Comparison of ENCODE assay signal across 8 mouse cellular contexts in genomic region chr4:129460827-129461182, GRCm38 (mm10). TPM values are rescaled to one million over a fixed set of nuclear protein-coding genes. Genes with fewer than 3 reads are reported as not detected.
DNase-seq lines count a peak whose midpoint lies in the region; ATAC-seq and TF ChIP-seq lines count a peak whose summit lies in the region.

No protein-coding gene starts in this region.

- DNase-seq in kidney, adult 9 months = peak; percentile 31
- no peak for DNase-seq in kidney, adult 18-20 months
- no peak for DNase-seq in hindbrain, embryonic 11.5 days (ENCODE audit: low spot score)
- no peak for DNase-seq in midbrain, embryonic 11.5 days (ENCODE audit: low spot score, missing footprints)
- DNase-seq in layer of hippocampus, postnatal 36 days = no peak
- DNase-seq in right cerebral cortex, postnatal 36 days (ENCODE audit: low spot score in 2 of 2) = no peak
- DNase-seq in retina, postnatal 1 day = no peak

- peak overlapping the region; percentile 44 for H3K27ac ChIP-seq in bone marrow macrophage, adult 2 months (ENCODE audit: insufficient read depth, low read depth, low read length)
- peak overlapping the region; percentile 83 for H3K27ac ChIP-seq in hindbrain, embryonic 11.5 days (ENCODE audit: low read depth, low read length)
- peak overlapping the region; percentile 80 for H3K27ac ChIP-seq in midbrain, embryonic 11.5 days (ENCODE audit: low read depth, low read length)

- no peaks in the 10 kb centered on the region for H3K9me3 ChIP-seq in hindbrain, embryonic 11.5 days (ENCODE audit: control insufficient read depth, low read length)
- H3K9me3 ChIP-seq in midbrain, embryonic 11.5 days (ENCODE audit: control insufficient read depth, low read length) = no peaks in the 10 kb centered on the region

- H3K27me3 ChIP-seq in hindbrain, embryonic 11.5 days (ENCODE audit: control insufficient read depth, insufficient read depth, low read length) = no peaks in the 10 kb centered on the region
- no peaks in the 10 kb centered on the region for H3K27me3 ChIP-seq in midbrain, embryonic 11.5 days (ENCODE audit: control insufficient read depth, insufficient read depth, low read length)

- peak; percentile 39; the same call in 1 of the 2 replicates for ATAC-seq in hindbrain, embryonic 11.5 days (ENCODE audit: low FRiP score)
- peak; percentile 23 for ATAC-seq in midbrain, embryonic 11.5 days (ENCODE audit: low FRiP score)

- H3K4me1 ChIP-seq in bone marrow macrophage, adult 2 months (ENCODE audit: control insufficient read depth, insufficient read depth, low read length) = peaks cover 8% of the 10 kb centered on the region
- peaks cover 5% of the 10 kb centered on the region for H3K4me1 ChIP-seq in hindbrain, embryonic 11.5 days (replicated peaks; ENCODE audit: control insufficient read depth, insufficient read depth, low read length)
- peaks cover 13% of the 10 kb centered on the region for H3K4me1 ChIP-seq in midbrain, embryonic 11.5 days (ENCODE audit: control insufficient read depth, insufficient read depth, low read length)

- 0% methylated on average over 4 of the region's 4 CpGs for WGBS in hindbrain, embryonic 11.5 days
- under 1% methylated on average over 4 of the region's 4 CpGs for WGBS in midbrain, embryonic 11.5 days

- no peak for TF ChIP-seq POLR2A in bone marrow macrophage, adult 2 months (IDR thresholded peaks at IDR 0.05; ENCODE audit: borderline replicate concordance, low read depth, low read length)

- H3K4me3 ChIP-seq in bone marrow macrophage, adult 2 months (ENCODE audit: insufficient read depth, low read length) = peak overlapping the region; percentile 62
- peak overlapping the region; percentile 47 for H3K4me3 ChIP-seq in hindbrain, embryonic 11.5 days (ENCODE audit: low read depth, low read length)
- H3K4me3 ChIP-seq in midbrain, embryonic 11.5 days (ENCODE audit: low read depth, low read length) = peak overlapping the region; percentile 37

- no peaks in the 10 kb centered on the region for H3K36me3 ChIP-seq in hindbrain, embryonic 11.5 days (ENCODE audit: control insufficient read depth, insufficient read depth, low read length)
- H3K36me3 ChIP-seq in midbrain, embryonic 11.5 days (ENCODE audit: control insufficient read depth, insufficient read depth, low read length) = no peaks in the 10 kb centered on the region

- H3K4me2 ChIP-seq in hindbrain, embryonic 11.5 days (replicated peaks; ENCODE audit: low read depth, low read length) = peak overlapping the region; percentile 67
- peak overlapping the region; percentile 54 for H3K4me2 ChIP-seq in midbrain, embryonic 11.5 days

- peak overlapping the region; percentile 82 for H3K9ac ChIP-seq in hindbrain, embryonic 11.5 days (ENCODE audit: low read depth, low read length)
- H3K9ac ChIP-seq in midbrain, embryonic 11.5 days (ENCODE audit: low read length) = peak overlapping the region; percentile 59

- no peak for TF ChIP-seq CTCF in bone marrow macrophage, adult 2 months (IDR thresholded peaks at IDR 0.05; ENCODE audit: low read depth, low read length)

RNA-seq across cellular contexts. Expression of gene Bsdc1, which starts 0.6 kb away (rescaled TPM):
- 37.3 and 42.3 TPM in 2 replicates for polyA plus RNA-seq in bone marrow macrophage, adult 2 months (2012; ENCODE audit: insufficient read depth, insufficient read length, missing spikeins)
- polyA plus RNA-seq in hindbrain, embryonic 11.5 days (2014; fragmentation: Nextera tagmentation; extraction: Ambion mirVana) = 25.6 and 26.3 TPM in 2 replicates
- 23.3 and 23.7 TPM in 2 replicates for polyA plus RNA-seq in midbrain, embryonic 11.5 days (2014; fragmentation: Nextera tagmentation; extraction: Ambion mirVana)
- 10 to 100 TPM; 53.4 to 54.5 TPM for total RNA-seq in layer of hippocampus, postnatal 36 days (2021)

RNA-seq across cellular contexts. Expression of gene Zbtb8b, which starts 20.2 kb away (rescaled TPM):
- polyA plus RNA-seq in bone marrow macrophage, adult 2 months (2012; ENCODE audit: insufficient read depth, insufficient read length, missing spikeins) = not detected in 2 replicates
- polyA plus RNA-seq in hindbrain, embryonic 11.5 days (2014; fragmentation: Nextera tagmentation; extraction: Ambion mirVana) = 2.5 and 2.8 TPM in 2 replicates
- polyA plus RNA-seq in midbrain, embryonic 11.5 days (2014; fragmentation: Nextera tagmentation; extraction: Ambion mirVana) = 2.0 and 2.4 TPM in 2 replicates
- total RNA-seq in layer of hippocampus, postnatal 36 days (2021) = 1 to 10 TPM; 3.6 to 4.6 TPM

RNA-seq across cellular contexts. Expression of gene Tssk3, which starts 30.0 kb away (rescaled TPM):
- polyA plus RNA-seq in bone marrow macrophage, adult 2 months (2012; ENCODE audit: insufficient read depth, insufficient read length, missing spikeins) = not detected in 2 replicates
- not detected in 2 replicates for polyA plus RNA-seq in hindbrain, embryonic 11.5 days (2014; fragmentation: Nextera tagmentation; extraction: Ambion mirVana)
- not detected in 2 replicates for polyA plus RNA-seq in midbrain, embryonic 11.5 days (2014; fragmentation: Nextera tagmentation; extraction: Ambion mirVana)
- not detected for total RNA-seq in layer of hippocampus, postnatal 36 days (2021)

RNA-seq across cellular contexts. Expression of gene Fam229a, which starts 30.2 kb away (rescaled TPM):
- polyA plus RNA-seq in bone marrow macrophage, adult 2 months (2012; ENCODE audit: insufficient read depth, insufficient read length, missing spikeins) = not detected in 2 replicates
- not detected in 2 replicates for polyA plus RNA-seq in hindbrain, embryonic 11.5 days (2014; fragmentation: Nextera tagmentation; extraction: Ambion mirVana)
- polyA plus RNA-seq in midbrain, embryonic 11.5 days (2014; fragmentation: Nextera tagmentation; extraction: Ambion mirVana) = not detected in 2 replicates
- not detected for total RNA-seq in layer of hippocampus, postnatal 36 days (2021)

RNA-seq across cellular contexts. Expression of gene Marcksl1, which starts 52.6 kb away (rescaled TPM):
- polyA plus RNA-seq in bone marrow macrophage, adult 2 months (2012; ENCODE audit: insufficient read depth, insufficient read length, missing spikeins) = 157 and 166 TPM in 2 replicates
- polyA plus RNA-seq in hindbrain, embryonic 11.5 days (2014; fragmentation: Nextera tagmentation; extraction: Ambion mirVana) = 1,707 and 1,864 TPM in 2 replicates
- 1,816 and 1,974 TPM in 2 replicates for polyA plus RNA-seq in midbrain, embryonic 11.5 days (2014; fragmentation: Nextera tagmentation; extraction: Ambion mirVana)
- total RNA-seq in layer of hippocampus, postnatal 36 days (2021) = 100 to 1,000 TPM; 105 to 115 TPM
